Mouse (Mus musculus): ENCODE measurements around the gene Ccni. TPM values are rescaled to one million over a fixed set of nuclear protein-coding genes. Genes with fewer than 3 reads are reported as not detected.

The Ccni gene
- polyA plus RNA-seq, 1 experiment from 2014 or later = 48.4 TPM

DNA sequence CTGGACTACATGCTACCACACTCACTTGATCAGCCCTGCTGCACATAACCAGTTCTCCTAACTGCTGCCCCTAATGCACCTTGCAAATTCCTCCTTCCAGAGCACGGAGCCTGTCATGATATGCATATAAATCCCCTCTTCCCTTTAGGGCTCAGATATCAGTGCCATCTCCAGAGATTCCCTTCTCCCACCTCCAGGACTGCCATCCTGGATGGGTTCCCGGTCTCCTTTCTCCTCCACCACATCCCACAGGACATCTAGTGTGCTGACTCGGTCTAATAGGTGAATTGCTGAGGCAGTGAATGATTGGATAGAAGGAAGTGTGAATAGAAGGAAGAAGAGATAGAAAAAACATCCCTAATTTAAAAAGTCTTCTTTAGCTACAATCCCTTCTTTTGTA, 25.4 kb upstream of the Ccni start:
- Histone ChIP-seq H3K9ac (ENCODE audit: low read length) (no peak overlapping the region), H3K4me2 (replicated peaks; ENCODE audit: low read depth) (no peak overlapping the region), H3K27me3 (ENCODE audit: control insufficient read depth, insufficient read depth, low read length) (no peaks in the 10 kb centered on the region), H3K4me3 (ENCODE audit: low read depth, low read length) (no peak overlapping the region), H3K27ac (replicated peaks) (no peak overlapping the region), H3K9me3 (ENCODE audit: control insufficient read depth, low read length) (no peaks in the 10 kb centered on the region), H3K36me3 (ENCODE audit: control insufficient read depth, insufficient read depth, low read length) (no peaks in the 10 kb centered on the region), H3K4me1 (replicated peaks; ENCODE audit: control insufficient read depth, insufficient read depth) (no peaks in the 10 kb centered on the region)
- TF ChIP-seq CTCF (IDR thresholded peaks at IDR 0.05; ENCODE audit: low read depth) = no peak
- TF ChIP-seq EP300 (optimal IDR thresholded peaks at IDR 0.05) = no peak
- ATAC-seq (ENCODE audit: low FRiP score, low TSS enrichment) = no peak
- DNase-seq (ENCODE audit: low spot score) = no peak
- WGBS = 63% methylated on average over 3 of the region's 3 CpGs

DNA sequence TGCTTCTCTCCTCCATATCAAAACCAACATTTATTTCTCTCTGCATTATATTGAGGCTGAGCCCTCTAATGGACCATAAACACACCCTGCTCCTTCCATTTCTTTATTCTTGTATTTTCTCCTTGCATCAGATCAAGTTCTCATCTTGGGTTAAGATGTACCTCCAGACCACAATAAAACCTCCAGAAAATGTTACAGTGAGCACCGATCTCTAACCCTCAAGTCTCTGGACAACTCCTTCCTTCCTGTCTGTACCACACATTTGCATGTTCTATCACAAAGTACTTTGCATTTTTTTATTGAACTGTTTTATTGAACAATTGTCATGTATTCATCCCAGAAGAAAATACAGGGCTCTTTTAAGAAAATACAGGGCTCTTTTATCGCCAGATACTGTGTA, 23.2 kb upstream of the Ccni start:
- no peaks in the 10 kb centered on the region for H3K27me3 ChIP-seq (ENCODE audit: control insufficient read depth, insufficient read depth, low read length)
- TF ChIP-seq CTCF (IDR thresholded peaks at IDR 0.05; ENCODE audit: low read depth) = no peak
- no peak for TF ChIP-seq EP300 (optimal IDR thresholded peaks at IDR 0.05)
- no peak overlapping the region for H3K4me3 ChIP-seq (ENCODE audit: low read depth, low read length)
- no peaks in the 10 kb centered on the region for H3K9me3 ChIP-seq (ENCODE audit: control insufficient read depth, low read length)
- H3K36me3 ChIP-seq (ENCODE audit: control insufficient read depth, insufficient read depth, low read length) = no peaks in the 10 kb centered on the region
- H3K27ac ChIP-seq (replicated peaks) = no peak overlapping the region
- WGBS = 85% methylated on average over 2 of the region's 2 CpGs
- no peak overlapping the region for H3K4me2 ChIP-seq (replicated peaks; ENCODE audit: low read depth)
- no peak for ATAC-seq (ENCODE audit: low FRiP score, low TSS enrichment)
- no peaks in the 10 kb centered on the region for H3K4me1 ChIP-seq (replicated peaks; ENCODE audit: control insufficient read depth, insufficient read depth)
- no peak overlapping the region for H3K9ac ChIP-seq (ENCODE audit: low read length)
- no peak for DNase-seq (ENCODE audit: low spot score)

DNA sequence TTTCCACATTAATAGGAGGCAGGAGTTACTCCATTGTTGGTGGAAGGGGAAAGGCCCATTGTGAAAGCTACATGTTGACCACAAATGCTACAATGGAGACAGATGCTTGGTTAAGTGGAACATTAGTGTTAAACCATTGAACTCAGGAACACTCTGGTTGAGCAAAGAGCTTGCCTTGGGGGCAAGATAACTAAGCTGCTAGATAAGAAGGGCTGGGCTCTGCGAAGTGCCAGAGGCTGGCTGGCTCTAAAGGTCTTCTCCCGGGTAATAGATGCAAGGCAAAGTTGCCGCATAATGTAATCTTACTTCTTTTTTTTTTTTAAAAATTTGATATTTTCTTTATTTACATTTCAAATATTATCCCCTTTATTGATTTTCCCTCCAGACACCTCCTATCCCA, 20.9 kb upstream of the Ccni start:
- H3K27me3 ChIP-seq (ENCODE audit: control insufficient read depth, insufficient read depth, low read length) = no peaks in the 10 kb centered on the region
- no peaks in the 10 kb centered on the region for H3K4me1 ChIP-seq (replicated peaks; ENCODE audit: control insufficient read depth, insufficient read depth)
- no peak overlapping the region for H3K4me3 ChIP-seq (ENCODE audit: low read depth, low read length)
- H3K36me3 ChIP-seq (ENCODE audit: control insufficient read depth, insufficient read depth, low read length) = no peaks in the 10 kb centered on the region
- H3K27ac ChIP-seq (replicated peaks) = no peak overlapping the region
- no peaks in the 10 kb centered on the region for H3K9me3 ChIP-seq (ENCODE audit: control insufficient read depth, low read length)
- no peak overlapping the region for H3K9ac ChIP-seq (ENCODE audit: low read length)
- WGBS = 78% methylated on average over 3 of the region's 3 CpGs
- H3K4me2 ChIP-seq (replicated peaks; ENCODE audit: low read depth) = no peak overlapping the region
- TF ChIP-seq CTCF (IDR thresholded peaks at IDR 0.05; ENCODE audit: low read depth) = no peak
- no peak for TF ChIP-seq EP300 (optimal IDR thresholded peaks at IDR 0.05)
- ATAC-seq (ENCODE audit: low FRiP score, low TSS enrichment) (no peak), DNase-seq (ENCODE audit: low spot score) (no peak)

DNA sequence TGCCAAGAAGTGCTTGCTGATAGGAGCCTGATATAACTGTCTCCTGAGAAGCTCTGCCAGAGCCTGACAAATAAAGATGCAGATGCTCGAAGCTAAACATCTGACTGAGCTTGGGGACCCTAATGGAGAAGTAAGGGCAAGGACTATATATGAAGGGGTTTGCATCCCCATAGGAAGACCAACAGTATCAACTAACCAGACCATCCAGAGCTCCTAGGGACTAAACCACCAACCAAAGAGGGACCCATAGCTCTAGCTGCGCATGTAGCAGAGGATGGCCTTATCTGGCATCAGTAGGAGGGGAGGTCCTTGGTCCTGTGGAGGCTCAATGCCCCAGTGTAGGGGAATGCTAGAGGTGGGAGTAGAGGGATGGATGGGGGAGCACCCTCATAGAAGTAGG, 18.3 kb upstream of the Ccni start:
- H3K9me3 ChIP-seq (ENCODE audit: control insufficient read depth, low read length) = no peaks in the 10 kb centered on the region
- H3K4me3 ChIP-seq (ENCODE audit: low read depth, low read length) = no peak overlapping the region
- H3K27me3 ChIP-seq (ENCODE audit: control insufficient read depth, insufficient read depth, low read length) = no peaks in the 10 kb centered on the region
- no peak overlapping the region for H3K27ac ChIP-seq (replicated peaks)
- no peak overlapping the region for H3K4me2 ChIP-seq (replicated peaks; ENCODE audit: low read depth)
- no peak for TF ChIP-seq EP300 (optimal IDR thresholded peaks at IDR 0.05)
- TF ChIP-seq CTCF (IDR thresholded peaks at IDR 0.05; ENCODE audit: low read depth) = no peak
- WGBS = 70% methylated on average over 2 of the region's 2 CpGs
- DNase-seq (ENCODE audit: low spot score) (no peak), ATAC-seq (ENCODE audit: low FRiP score, low TSS enrichment) (no peak)
- H3K36me3 ChIP-seq (ENCODE audit: control insufficient read depth, insufficient read depth, low read length) = no peaks in the 10 kb centered on the region
- H3K9ac ChIP-seq (ENCODE audit: low read length) = no peak overlapping the region
- no peaks in the 10 kb centered on the region for H3K4me1 ChIP-seq (replicated peaks; ENCODE audit: control insufficient read depth, insufficient read depth)

DNA sequence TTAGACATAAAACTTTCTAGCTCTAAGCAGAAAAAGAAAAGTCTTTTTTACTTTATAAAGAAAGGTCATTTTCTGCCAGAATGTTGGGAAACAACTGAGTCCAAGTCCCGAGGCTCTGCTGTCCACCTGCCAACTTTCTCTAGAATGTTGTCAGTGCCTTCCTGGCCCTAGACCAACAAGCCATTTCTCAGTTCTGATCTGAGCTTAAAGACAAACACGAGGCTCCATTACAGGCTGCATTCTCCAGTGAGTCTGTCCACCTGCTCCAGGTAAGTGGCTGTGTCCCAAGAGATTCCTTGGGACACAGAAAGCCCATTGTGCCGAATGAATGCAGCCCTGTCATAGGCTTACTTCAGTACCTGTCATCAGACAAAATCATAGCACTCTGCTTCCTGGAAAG, 15.4 kb upstream of the Ccni start:
- ATAC-seq (ENCODE audit: low FRiP score, low TSS enrichment) = 0 out of 2 replicates have a peak, but pooled peaks have one; percentile 51
- no peak overlapping the region for H3K27ac ChIP-seq (replicated peaks)
- H3K4me3 ChIP-seq (ENCODE audit: low read depth, low read length) = no peak overlapping the region
- no peaks in the 10 kb centered on the region for H3K4me1 ChIP-seq (replicated peaks; ENCODE audit: control insufficient read depth, insufficient read depth)
- no peak for TF ChIP-seq EP300 (optimal IDR thresholded peaks at IDR 0.05)
- no peak for TF ChIP-seq CTCF (IDR thresholded peaks at IDR 0.05; ENCODE audit: low read depth)
- H3K27me3 ChIP-seq (ENCODE audit: control insufficient read depth, insufficient read depth, low read length) = no peaks in the 10 kb centered on the region
- 28% methylated on average over 3 of the region's 3 CpGs for WGBS
- no peaks in the 10 kb centered on the region for H3K36me3 ChIP-seq (ENCODE audit: control insufficient read depth, insufficient read depth, low read length)
- no peaks in the 10 kb centered on the region for H3K9me3 ChIP-seq (ENCODE audit: control insufficient read depth, low read length)
- H3K4me2 ChIP-seq (replicated peaks; ENCODE audit: low read depth) = no peak overlapping the region; the same call in 1 of the 2 replicates
- peak; percentile 14 for DNase-seq (ENCODE audit: low spot score)
- H3K9ac ChIP-seq (ENCODE audit: low read length) = no peak overlapping the region

DNA sequence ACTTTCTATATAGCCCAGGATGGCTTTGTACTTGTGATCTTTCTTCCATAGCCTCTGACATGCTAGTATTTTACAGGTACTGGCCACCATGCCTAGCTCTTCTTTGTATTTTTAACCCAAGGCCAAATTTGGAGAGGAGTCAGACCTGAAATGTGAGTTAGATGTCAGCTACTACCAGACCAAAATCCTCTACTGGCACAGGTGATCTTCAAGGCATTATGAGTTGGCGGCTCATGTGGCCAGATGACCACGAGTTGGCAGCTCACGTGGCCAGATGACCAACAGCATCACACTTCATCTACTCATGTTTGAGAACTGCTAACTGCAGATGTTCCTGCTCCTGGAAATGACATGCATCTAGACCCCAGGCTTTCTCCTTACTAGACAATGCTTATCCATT, 12.1 kb upstream of the Ccni start:
- no peak overlapping the region for H3K4me3 ChIP-seq (ENCODE audit: low read depth, low read length)
- WGBS = 83% methylated on average over 3 of the region's 3 CpGs
- H3K4me2 ChIP-seq (replicated peaks; ENCODE audit: low read depth) = no peak overlapping the region
- no peak overlapping the region for H3K9ac ChIP-seq (ENCODE audit: low read length)
- DNase-seq (ENCODE audit: low spot score) (no peak), ATAC-seq (ENCODE audit: low FRiP score, low TSS enrichment) (no peak)
- H3K27me3 ChIP-seq (ENCODE audit: control insufficient read depth, insufficient read depth, low read length) = no peaks in the 10 kb centered on the region
- H3K27ac ChIP-seq (replicated peaks) = no peak overlapping the region
- no peaks in the 10 kb centered on the region for H3K9me3 ChIP-seq (ENCODE audit: control insufficient read depth, low read length)
- H3K4me1 ChIP-seq (replicated peaks; ENCODE audit: control insufficient read depth, insufficient read depth) = no peaks in the 10 kb centered on the region
- TF ChIP-seq CTCF (IDR thresholded peaks at IDR 0.05; ENCODE audit: low read depth) (no peak), EP300 (optimal IDR thresholded peaks at IDR 0.05) (no peak)
- H3K36me3 ChIP-seq (ENCODE audit: control insufficient read depth, insufficient read depth, low read length) = no peaks in the 10 kb centered on the region

Measured in stomach, postnatal 0 days (tissue).